Mouse (Mus musculus) stomach, postnatal 0 days (tissue): Measurements from ENCODE around the gene Esyt2. TPM values are rescaled to one million over a fixed set of nuclear protein-coding genes. Genes with fewer than 3 reads are reported as not detected.

Experiments used
- ATAC-seq: fragments of 200-750 bp; cut with Nextera tagmentation; 2 replicates; pipeline ENCODE4 v1.8.0; 2017; ENCODE audit not compliant: low FRiP score, low TSS enrichment
- DNase-seq: peaks from one replicate; pipeline ENCODE4 v3.0.0-alpha.2; 2016; ENCODE audit warnings: low spot score
- H3K27ac ChIP-seq: fragments of 300-500 bp; sonication (generic); replicated peaks from 2 replicates; pipeline ENCODE4 v1.5.1; 2014; ENCODE audit warnings: mild to moderate bottlenecking, control low read depth
- H3K27me3 ChIP-seq: fragments of 300-500 bp; sonication (generic); 2 replicates; pipeline ENCODE4 v1.6.1; 2014; ENCODE audit warnings: low read length; ENCODE audit not compliant: control insufficient read depth, insufficient read depth
- H3K36me3 ChIP-seq: fragments of 300-500 bp; sonication (generic); 2 replicates; pipeline ENCODE4 v1.6.1; 2014; ENCODE audit warnings: low read length, mixed read lengths; ENCODE audit not compliant: control insufficient read depth, insufficient read depth
- H3K4me1 ChIP-seq: fragments of 300-500 bp; sonication (generic); replicated peaks from 2 replicates; pipeline ENCODE4 v1.6.1; 2014; ENCODE audit warnings: antibody characterized with exemption; ENCODE audit not compliant: control insufficient read depth, insufficient read depth
- H3K4me2 ChIP-seq: fragments of 300-500 bp; sonication (generic); replicated peaks from 2 replicates; pipeline ENCODE4 v1.6.1; 2014; ENCODE audit warnings: low read depth, mild to moderate bottlenecking, control low read depth, moderate library complexity
- H3K4me3 ChIP-seq: fragments of 300-500 bp; sonication (generic); 2 replicates; pipeline ENCODE4 v1.5.1; 2014; ENCODE audit warnings: low read depth, low read length, control low read depth
- H3K9ac ChIP-seq: fragments of 300-500 bp; sonication (generic); 2 replicates; pipeline ENCODE4 v1.6.1; 2014; ENCODE audit warnings: mild to moderate bottlenecking, low read length, control low read depth, mixed read lengths
- H3K9me3 ChIP-seq: fragments of 300-500 bp; sonication (generic); 2 replicates; pipeline ENCODE4 v1.6.1; 2016; ENCODE audit warnings: low read length; ENCODE audit not compliant: control insufficient read depth
- CTCF ChIP-seq: IDR thresholded peaks from 2 replicates; pipeline ENCODE4 v1.5.1; 2016; ENCODE audit warnings: antibody characterized with exemption, low read depth, mild to moderate bottlenecking, moderate library complexity
- EP300 ChIP-seq: optimal IDR thresholded peaks from 2 replicates; pipeline ENCODE3; 2016; ENCODE audit warnings: antibody characterized with exemption
- WGBS: fragments of 180-500 bp; shearing (Covaris S2); extraction: QIAGEN DNeasy Blood & Tissue Kit; methylation state at CpG from one replicate; pipeline ENCODE4 v1.1.7; 2014; 5-methylcytosine and 5-hydroxymethylcytosine counted together
- polyA plus RNA-seq: library from polyadenylated mRNA; unstranded; fragments of >200 nt; fragmentation: Nextera tagmentation; extraction: Ambion mirVana; gene quantifications from 2 replicates; pipeline ENCODE4 v1.2.1, GENCODE M21; 2015

Esyt2 gene
- polyA plus RNA-seq, 1 experiment from 2014 or later: 17.0 TPM

- TF ChIP-seq EP300 (no peak), CTCF (no peak)
- DNase-seq: no peak
- H3K4me1 ChIP-seq: no peaks in the 10 kb centered on the region; the same call in 1 of the 2 replicates
- H3K9me3 ChIP-seq: no peaks in the 10 kb centered on the region
- no peaks in the 10 kb centered on the region for H3K36me3 ChIP-seq
- 29% methylated on average over 1 of the region's 1 CpGs for WGBS
- no peak overlapping the region for H3K9ac ChIP-seq
- H3K4me2 ChIP-seq: no peak overlapping the region
- no peaks in the 10 kb centered on the region for H3K27me3 ChIP-seq
- H3K27ac ChIP-seq: no peak overlapping the region
- no peak for ATAC-seq
- H3K4me3 ChIP-seq: no peak overlapping the region
These were observed 25.0 kb downstream of the Esyt2 start for GRCm38 (mm10) chr12:116306042-116306441.

- ATAC-seq: no peak
- 79% methylated on average over 3 of the region's 3 CpGs for WGBS
- TF ChIP-seq CTCF (no peak), EP300 (no peak)
These were observed 26.9 kb downstream of the Esyt2 start for GRCm38 (mm10) chr12:116307870-116308269.

GRCm38 (mm10) chr12:116308612-116309011 is 27.6 kb downstream of the Esyt2 start:
- H3K4me1 ChIP-seq: no peaks in the 10 kb centered on the region; the same call in 1 of the 2 replicates
- no peaks in the 10 kb centered on the region for H3K27me3 ChIP-seq
- H3K4me2 ChIP-seq: no peak overlapping the region
- TF ChIP-seq CTCF: no peak
- TF ChIP-seq EP300: no peak
- H3K9me3 ChIP-seq: no peaks in the 10 kb centered on the region
- DNase-seq: no peak
- H3K36me3 ChIP-seq: no peaks in the 10 kb centered on the region
- no peak overlapping the region for H3K9ac ChIP-seq
- no peak overlapping the region for H3K4me3 ChIP-seq
- ATAC-seq: no peak
- H3K27ac ChIP-seq: no peak overlapping the region
- WGBS: 88% methylated on average over 2 of the region's 2 CpGs

More at GRCm38 (mm10) chr12:116307870-116308269, 26.9 kb downstream of the Esyt2 start:
- no peaks in the 10 kb centered on the region for H3K9me3 ChIP-seq
- no peaks in the 10 kb centered on the region; the same call in 1 of the 2 replicates for H3K4me1 ChIP-seq
- H3K27me3 ChIP-seq: no peaks in the 10 kb centered on the region
- H3K4me2 ChIP-seq: no peak overlapping the region
- H3K9ac ChIP-seq: no peak overlapping the region
- no peak overlapping the region for H3K4me3 ChIP-seq
- H3K27ac ChIP-seq: no peak overlapping the region
- no peaks in the 10 kb centered on the region for H3K36me3 ChIP-seq
- DNase-seq: no peak

- DNase-seq (no peak), ATAC-seq (no peak)
- H3K27ac ChIP-seq: no peak overlapping the region
- no peak overlapping the region for H3K4me2 ChIP-seq
- H3K27me3 ChIP-seq: no peaks in the 10 kb centered on the region
- TF ChIP-seq EP300 (no peak), CTCF (no peak)
- no peak overlapping the region for H3K4me3 ChIP-seq
- H3K9me3 ChIP-seq: no peaks in the 10 kb centered on the region
- whole genome bisulfite sequencing: 75% methylated on average over 1 of the region's 1 CpGs
- no peak overlapping the region for H3K9ac ChIP-seq
- H3K36me3 ChIP-seq: 0 out of 2 replicates have a peak, but pooled peaks cover 2% of the 10 kb centered on the region
- no peaks in the 10 kb centered on the region; the same call in 1 of the 2 replicates for H3K4me1 ChIP-seq
These were observed 32.8 kb downstream of the Esyt2 start for GRCm38 (mm10) chr12:116313816-116314215.

GRCm38 (mm10) chr12:116315498-116315897 is 34.5 kb downstream of the Esyt2 start:
- Histone ChIP-seq H3K4me2 (no peak overlapping the region), H3K4me3 (no peak overlapping the region), H3K27ac (no peak overlapping the region), H3K27me3 (no peaks in the 10 kb centered on the region), H3K9ac (no peak overlapping the region), H3K4me1 (no peaks in the 10 kb centered on the region), H3K9me3 (no peaks in the 10 kb centered on the region), H3K36me3 (0 out of 2 replicates have a peak, but pooled peaks cover 3% of the 10 kb centered on the region)
- no peak for DNase-seq
- WGBS: 68% methylated on average over 3 of the region's 3 CpGs
- TF ChIP-seq CTCF (no peak), EP300 (no peak)
- no peak for ATAC-seq

- ATAC-seq (peak; percentile 38; the same call in 1 of the 2 replicates), DNase-seq (no peak)
- Histone ChIP-seq H3K36me3 (0 out of 2 replicates have a peak, but pooled peaks cover 3% of the 10 kb centered on the region), H3K27ac (no peak overlapping the region), H3K4me3 (no peak overlapping the region), H3K9ac (no peak overlapping the region), H3K9me3 (no peaks in the 10 kb centered on the region), H3K4me1 (no peaks in the 10 kb centered on the region), H3K27me3 (no peaks in the 10 kb centered on the region), H3K4me2 (no peak overlapping the region)
- 59% methylated on average over 1 of the region's 1 CpGs for whole genome bisulfite sequencing
- TF ChIP-seq CTCF (no peak), EP300 (no peak)
These were observed 36.8 kb downstream of the Esyt2 start for GRCm38 (mm10) chr12:116317818-116318217.
